Mouse (Mus musculus) erythroblast, embryonic 14.5 days (primary cell): ENCODE data around the gene Olfr1224-ps1. TPM values are rescaled to one million over a fixed set of nuclear protein-coding genes. Genes with fewer than 3 reads are reported as not detected.

Experiments used
- H3K27me3 ChIP-seq: 2 replicates; pipeline ENCODE4 v1.6.1; 2012; ENCODE audit warnings: inconsistent platforms; ENCODE audit not compliant: control insufficient read depth
- H3K36me3 ChIP-seq: 2 replicates; pipeline ENCODE4 v1.6.1; 2012; ENCODE audit warnings: mild to moderate bottlenecking, inconsistent platforms; ENCODE audit not compliant: control insufficient read depth
- H3K4me1 ChIP-seq: 2 replicates; pipeline ENCODE4 v1.6.1; 2012; ENCODE audit warnings: inconsistent platforms; ENCODE audit not compliant: control insufficient read depth
- H3K4me3 ChIP-seq: replicated peaks from 2 replicates; pipeline ENCODE3; 2012; ENCODE audit warnings: moderate library complexity, mild to moderate bottlenecking, inconsistent platforms
- H3K9me3 ChIP-seq: 2 replicates; pipeline ENCODE4 v1.6.1; 2012; ENCODE audit warnings: low read length, inconsistent platforms, mixed read lengths; ENCODE audit not compliant: control insufficient read depth
- GATA1 ChIP-seq: IDR thresholded peaks from 2 replicates; pipeline ENCODE4 v1.6.1; 2012; ENCODE audit warnings: low read length, inconsistent platforms, mixed read lengths
- TAL1 ChIP-seq: IDR thresholded peaks from 3 replicates; pipeline ENCODE4 v1.6.1; 2012; ENCODE audit warnings: low read length, inconsistent platforms, mixed read lengths
- polyA plus RNA-seq: library from polyadenylated mRNA; stranded (reverse); fragments of >175 nt; gene quantifications from 2 replicates; pipeline ENCODE4 v1.2.3, GENCODE M21; 2012

Gene Olfr1224-ps1
- polyA plus RNA-seq, 1 experiment: not detected

DNA sequence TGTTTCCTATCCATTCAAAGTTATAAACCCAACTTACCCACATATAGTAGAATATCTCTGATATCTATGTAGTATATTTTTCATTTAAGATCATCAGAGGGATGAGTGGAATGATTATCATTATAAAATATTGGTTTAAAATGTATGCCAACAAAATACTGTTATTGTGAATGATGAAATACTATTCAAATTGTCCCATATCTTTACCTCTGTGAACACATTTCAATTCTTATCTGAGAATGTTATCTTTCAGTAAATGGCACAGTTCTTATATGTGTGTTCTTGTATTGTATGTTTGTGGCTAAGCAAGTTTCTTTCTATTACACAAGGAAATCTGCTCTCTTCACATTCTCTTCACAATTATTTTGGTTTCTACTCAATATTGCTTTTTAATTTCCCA, 58.2 kb downstream of the Olfr1224-ps1 start:
- H3K9me3 ChIP-seq: no peaks in the 10 kb centered on the region
- no peaks in the 10 kb centered on the region for H3K27me3 ChIP-seq
- H3K4me1 ChIP-seq: no peaks in the 10 kb centered on the region
- TF ChIP-seq TAL1 (no peak), GATA1 (no peak)
- H3K4me3 ChIP-seq: no peak overlapping the region
- no peaks in the 10 kb centered on the region for H3K36me3 ChIP-seq

Other genes starting within 250 kb of the Olfr1224-ps1 start
- gene Olfr1209, start 248.9 kb downstream of the Olfr1224-ps1 start, polyA plus RNA-seq: not detected in 2 replicates
- not detected in 2 replicates for gene Olfr1211, start 226.0 kb downstream of the Olfr1224-ps1 start, polyA plus RNA-seq
- gene Olfr1212, start 210.1 kb downstream of the Olfr1224-ps1 start, polyA plus RNA-seq: not detected in 2 replicates
- gene Gm13762, start 183.8 kb downstream of the Olfr1224-ps1 start, polyA plus RNA-seq: not detected in 2 replicates
- not detected in 2 replicates for gene Olfr1214, start 171.4 kb downstream of the Olfr1224-ps1 start, polyA plus RNA-seq
- not detected in 2 replicates for gene Olfr1215, start 157.1 kb downstream of the Olfr1224-ps1 start, polyA plus RNA-seq
- not detected in 2 replicates for gene Olfr1216, start 145.8 kb downstream of the Olfr1224-ps1 start, polyA plus RNA-seq
- gene Olfr1217, start 132.0 kb downstream of the Olfr1224-ps1 start, polyA plus RNA-seq: not detected in 2 replicates
- gene Olfr1218, start 102.9 kb downstream of the Olfr1224-ps1 start, polyA plus RNA-seq: not detected in 2 replicates
- gene Olfr1219, start 80.6 kb downstream of the Olfr1224-ps1 start, polyA plus RNA-seq: not detected in 2 replicates
- not detected in 2 replicates for gene Olfr1220, start 57.3 kb downstream of the Olfr1224-ps1 start, polyA plus RNA-seq
- not detected in 2 replicates for gene Olfr1221, start 46.8 kb downstream of the Olfr1224-ps1 start, polyA plus RNA-seq
- not detected in 2 replicates for gene Olfr1222, start 31.0 kb downstream of the Olfr1224-ps1 start, polyA plus RNA-seq
- gene Olfr1223, start 12.5 kb downstream of the Olfr1224-ps1 start, polyA plus RNA-seq: not detected in 2 replicates
- gene Olfr1225, start 10.6 kb upstream of the Olfr1224-ps1 start, polyA plus RNA-seq: not detected in 2 replicates
- not detected in 2 replicates for gene Olfr1226, start 36.0 kb upstream of the Olfr1224-ps1 start, polyA plus RNA-seq
- not detected in 2 replicates for gene Olfr1228, start 90.0 kb upstream of the Olfr1224-ps1 start, polyA plus RNA-seq
- gene Olfr1229, start 123.9 kb upstream of the Olfr1224-ps1 start, polyA plus RNA-seq: not detected in 2 replicates
- gene Olfr1230, start 133.2 kb upstream of the Olfr1224-ps1 start, polyA plus RNA-seq: not detected in 2 replicates
- not detected in 2 replicates for gene Olfr1231, start 143.0 kb upstream of the Olfr1224-ps1 start, polyA plus RNA-seq
- not detected in 2 replicates for gene Olfr1232, start 165.6 kb upstream of the Olfr1224-ps1 start, polyA plus RNA-seq
- not detected in 2 replicates for gene Olfr1233, start 178.3 kb upstream of the Olfr1224-ps1 start, polyA plus RNA-seq
- gene Olfr1234, start 200.8 kb upstream of the Olfr1224-ps1 start, polyA plus RNA-seq: not detected in 2 replicates
- gene Olfr1238, start 245.6 kb upstream of the Olfr1224-ps1 start, polyA plus RNA-seq: not detected in 2 replicates